In the genomic region with DNA sequence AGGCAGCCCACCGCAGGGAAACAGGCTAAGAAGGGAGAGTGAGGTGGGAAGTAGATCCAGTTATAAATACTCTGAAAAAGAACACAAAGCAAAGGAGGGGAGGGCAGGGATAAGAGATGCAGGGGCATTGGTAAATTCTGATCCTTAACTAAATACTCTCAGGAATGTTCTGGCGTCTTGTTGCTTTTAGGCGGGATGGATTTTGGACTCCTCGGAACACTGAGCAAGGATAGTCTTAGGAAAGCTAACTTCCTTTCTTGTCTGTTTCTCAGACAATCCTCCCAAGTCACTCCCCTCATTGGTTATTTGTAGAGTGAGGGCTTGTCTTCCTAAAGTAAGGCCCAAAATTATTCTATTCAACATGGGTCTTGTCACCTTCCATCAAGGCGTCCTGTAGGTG, we compare ENCODE assay signal across 26 mouse cellular contexts.
"Had no signal": no experiment of that assay in that cellular context is flagged by ENCODE, and none has a peak within 500 bp of the region (broad histone marks: within the 10 kb centered on the region; RNA-seq: fewer than 3 reads in every experiment).

No protein-coding gene starts in this region.

- H3K27me3 ChIP-seq: heart, embryonic 12.5 days; hindbrain, embryonic 12.5 days; intestine, embryonic 15.5 days; limb, embryonic 12.5 days; liver, embryonic 13.5 days had no signal

- H3K4me3 ChIP-seq: gastrocnemius, adult 2 months; heart, embryonic 10.5 days; heart, embryonic 12.5 days; hindbrain, embryonic 10.5 days; hindbrain, embryonic 12.5 days; intestine, embryonic 15.5 days; layer of hippocampus, adult 2 months; left cerebral cortex, adult 2 months; limb, embryonic 10.5 days; limb, embryonic 12.5 days; liver, embryonic 13.5 days had no signal

- ATAC-seq: hindbrain, embryonic 16.5 days; inflammation-experienced regulatory T-cells, adult 6 months; intestine, embryonic 15.5 days; intestine, postnatal 0 days had no signal

- H3K27ac ChIP-seq: hindbrain, embryonic 12.5 days; hindbrain, embryonic 14.5 days; kidney, postnatal 0 days; layer of hippocampus, adult 2 months; left cerebral cortex, adult 2 months; limb, embryonic 10.5 days; limb, embryonic 12.5 days; liver, embryonic 13.5 days had no signal

- H3K9ac ChIP-seq: heart, embryonic 12.5 days; hindbrain, embryonic 12.5 days; hindbrain, embryonic 14.5 days; intestine, embryonic 15.5 days; limb, embryonic 12.5 days; liver, embryonic 13.5 days had no signal

- H3K4me2 ChIP-seq: heart, embryonic 12.5 days; hindbrain, embryonic 12.5 days; hindbrain, embryonic 14.5 days; intestine, embryonic 15.5 days; limb, embryonic 12.5 days; liver, embryonic 11.5 days; liver, embryonic 13.5 days had no signal

- H3K9me3 ChIP-seq: heart, embryonic 10.5 days; hindbrain, embryonic 10.5 days; hindbrain, embryonic 12.5 days; intestine, embryonic 15.5 days; limb, embryonic 10.5 days; limb, embryonic 12.5 days; liver, embryonic 13.5 days had no signal

- DNase-seq: gastrocnemius, postnatal 10 days; gastrocnemius, postnatal 25 days; heart, adult 18-20 months; heart, postnatal 10 days; heart, postnatal 4 days; kidney, adult 18-20 months; kidney, postnatal 14 days; kidney, postnatal 4 days; liver; liver, embryonic 13.5 days had no signal
